Mouse (Mus musculus): Measurements from ENCODE around the gene Slc7a7.
A peak's percentile ranks its signal among the peaks of the same experiment; 100 is the strongest.

Slc7a7 gene

DNA sequence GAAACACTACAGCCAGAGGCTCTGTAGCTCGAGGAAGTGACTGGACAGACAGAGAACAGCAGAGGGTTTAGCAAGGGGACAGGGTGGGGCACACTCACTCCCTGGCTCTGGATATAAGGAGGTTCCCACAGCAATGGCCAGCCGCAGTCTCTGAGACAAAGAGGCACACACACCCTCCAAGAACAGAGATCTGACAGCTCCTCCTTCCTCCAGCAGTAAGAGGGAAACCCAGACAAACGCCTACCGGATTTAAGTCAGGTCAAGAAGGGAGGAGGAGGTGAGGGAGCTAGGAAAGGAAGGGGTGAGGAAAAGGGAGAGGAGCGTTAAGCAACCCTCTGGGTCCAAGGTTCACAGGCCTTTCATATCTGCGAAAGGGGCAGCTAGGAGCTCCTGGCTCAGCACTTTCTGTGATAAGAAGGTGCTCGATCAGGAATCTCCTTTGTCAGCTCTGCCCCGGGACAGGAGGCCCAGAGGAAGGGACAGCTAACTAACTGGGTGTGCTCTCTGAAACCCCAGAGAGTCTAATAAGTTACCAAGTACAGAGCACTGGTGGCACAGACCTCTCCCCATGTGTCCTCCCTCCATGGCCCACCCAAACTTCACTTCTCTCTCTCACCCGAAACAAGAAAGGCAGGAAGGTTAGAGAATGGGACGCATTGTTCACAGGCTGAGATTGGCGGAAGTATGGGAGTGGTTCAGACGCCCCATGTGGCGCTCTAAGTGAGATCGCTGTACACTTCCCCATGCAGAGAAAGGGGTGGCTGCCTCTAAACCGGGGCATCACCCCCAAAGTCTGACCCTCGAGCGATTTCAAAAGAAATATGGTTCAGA lies 7.4 kb downstream of the Slc7a7 start:
- DNase-seq, result peak; percentile 69

DNA sequence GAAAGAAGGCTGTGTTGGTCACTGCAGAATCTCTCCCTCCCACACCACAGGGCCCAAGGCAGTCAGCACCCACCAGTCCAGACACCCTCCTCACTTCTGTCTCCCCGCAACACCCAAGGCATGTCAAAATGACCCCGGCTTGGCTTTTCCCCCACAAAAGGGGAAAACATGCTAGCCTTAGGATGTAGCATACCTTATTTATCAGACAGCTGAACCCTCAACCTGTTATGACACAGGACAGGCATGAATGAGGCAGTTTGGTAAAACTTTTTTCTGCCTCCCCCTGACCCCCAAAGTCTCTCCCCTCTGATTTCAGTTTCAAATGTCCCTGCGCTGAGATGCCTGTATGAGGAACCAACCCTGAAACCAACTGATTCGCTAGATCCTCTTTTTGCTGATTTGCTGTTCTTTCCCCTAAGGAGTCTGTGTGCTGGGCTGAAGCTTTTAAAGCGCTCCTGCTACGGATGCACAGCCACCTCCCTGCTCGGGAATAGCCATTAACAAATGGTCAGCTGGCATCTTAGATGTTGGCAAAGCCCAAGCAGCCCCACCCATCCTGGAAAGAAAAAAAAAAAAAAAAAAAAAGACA lies 8.4 kb downstream of the Slc7a7 start:
- DNase-seq, result peak; percentile 42

DNA sequence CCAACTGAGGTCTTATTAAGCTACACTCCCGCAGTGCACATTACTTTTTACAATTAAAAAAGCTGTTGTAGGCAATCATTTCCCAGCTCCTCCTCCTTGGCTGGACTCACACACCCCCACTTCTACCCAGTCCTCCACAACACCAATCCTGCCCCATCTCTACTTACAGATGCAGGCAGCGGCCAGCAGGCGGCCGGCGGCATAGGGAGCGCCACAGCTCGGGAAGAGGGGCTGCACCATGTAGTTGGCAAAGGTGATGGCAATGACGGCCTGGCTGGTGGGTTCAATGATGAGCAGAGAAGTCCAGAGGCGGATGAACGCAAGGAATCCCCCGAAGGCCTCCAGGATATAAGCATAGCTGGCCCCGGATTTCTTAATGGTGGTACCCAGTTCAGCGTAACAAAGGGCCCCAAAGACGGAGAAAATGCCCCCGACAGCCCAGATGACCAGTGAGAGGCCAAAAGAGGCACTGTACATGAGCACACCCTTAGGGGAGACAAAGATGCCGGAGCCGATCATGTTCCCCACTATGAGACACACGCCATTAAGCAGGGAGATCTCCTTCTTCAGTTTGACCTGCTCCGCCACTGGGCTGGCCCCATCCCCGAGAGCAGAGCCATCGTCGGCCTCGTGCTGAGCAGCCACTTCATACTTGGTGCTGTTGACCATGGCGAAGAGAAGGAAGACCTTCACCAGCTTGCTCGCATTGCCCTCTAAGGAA lies 9.1 kb downstream of the Slc7a7 start:
- DNase-seq, result peak; percentile 22

DNA sequence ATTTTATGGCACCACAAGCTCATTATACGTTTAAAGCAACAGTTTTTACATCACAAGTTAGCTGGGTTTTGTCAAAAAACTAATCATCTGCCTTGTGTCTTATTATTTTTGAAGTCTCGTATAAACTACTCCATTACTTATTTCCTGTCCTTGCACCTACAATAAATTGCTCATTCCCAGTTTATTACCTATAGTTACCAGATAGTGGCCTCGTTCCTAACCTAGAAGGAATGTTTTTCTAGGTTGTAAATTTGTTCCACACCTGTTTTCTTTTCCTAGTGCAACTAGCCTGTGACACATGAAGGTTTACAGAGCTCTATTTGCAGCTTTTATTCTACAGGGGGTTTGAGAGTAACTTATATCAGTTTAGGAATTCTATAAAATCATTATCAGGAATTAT lies 15.9 kb downstream of the Slc7a7 start:
- no peak for DNase-seq

DNA sequence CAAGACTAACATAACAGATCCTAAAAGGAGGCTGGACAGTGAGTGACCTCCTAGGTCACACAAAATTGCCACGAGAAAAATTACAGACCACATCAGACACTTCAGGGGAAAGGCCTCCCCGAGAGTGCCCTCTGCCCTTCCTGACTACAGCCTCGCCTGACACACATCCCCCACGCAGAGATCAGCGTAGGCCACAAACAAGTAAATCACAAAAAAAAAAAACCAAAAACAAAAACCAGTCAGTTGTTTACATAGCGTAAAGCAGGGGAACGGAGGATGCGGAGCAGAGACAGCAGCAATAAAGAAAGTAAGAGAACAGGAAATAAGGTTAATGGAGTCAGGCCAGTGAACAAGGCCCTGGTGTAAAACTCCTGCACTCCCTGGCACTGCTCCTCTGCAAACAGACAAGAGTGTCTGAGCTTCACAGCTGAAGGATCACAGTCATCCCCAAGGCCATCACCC lies 18.6 kb downstream of the Slc7a7 start:
- no peak for DNase-seq

DNA sequence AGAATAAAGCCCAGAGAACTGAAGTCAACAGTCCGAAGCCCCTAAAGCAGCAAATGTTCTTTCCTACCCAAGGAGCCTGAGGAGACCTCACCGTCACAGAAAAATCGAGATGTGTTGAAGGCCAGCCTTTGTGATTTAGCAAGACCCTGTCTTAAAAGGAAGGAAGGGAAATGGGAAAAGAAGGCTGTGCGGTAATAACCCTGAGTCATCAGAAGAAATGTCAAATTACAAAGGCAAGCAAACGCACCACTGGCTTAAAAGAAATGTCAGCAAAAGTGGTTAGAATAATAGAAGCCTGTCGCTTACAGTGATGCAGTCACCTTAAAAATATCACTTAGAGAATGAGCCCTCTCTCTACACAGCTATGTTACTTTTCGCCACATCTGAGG lies 19.1 kb downstream of the Slc7a7 start:
- DNase-seq, result no peak

DNA sequence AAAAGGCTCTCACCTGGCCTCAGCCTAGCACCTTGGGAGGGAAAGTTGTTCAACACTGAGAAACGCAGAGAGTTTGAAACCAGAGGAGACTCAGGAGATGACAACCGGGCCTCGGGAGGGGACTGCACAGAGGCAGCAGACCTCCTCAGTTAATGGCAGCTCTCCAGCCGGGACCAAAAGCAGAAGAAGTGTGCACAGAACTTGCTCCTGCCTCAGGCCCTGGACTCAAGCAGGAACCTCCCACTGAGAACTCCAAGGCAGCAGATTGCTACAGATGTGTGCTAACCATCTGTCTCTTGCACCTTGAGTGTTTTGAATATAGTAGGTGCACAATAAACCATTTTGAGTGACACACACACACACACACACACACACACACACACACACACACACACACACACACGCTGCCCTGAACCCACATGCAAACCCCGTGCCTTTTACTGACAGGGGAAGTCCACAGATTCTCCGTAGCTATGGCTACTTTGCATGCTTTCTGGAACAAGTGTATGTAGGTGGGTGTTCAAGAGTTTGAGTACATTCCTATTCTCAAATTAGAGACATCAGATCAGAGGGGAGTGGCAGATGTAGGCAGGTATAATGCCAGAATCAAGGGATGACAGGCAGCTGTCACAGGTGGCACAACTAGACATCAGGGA lies 19.6 kb downstream of the Slc7a7 start:
- DNase-seq, result no peak

DNA sequence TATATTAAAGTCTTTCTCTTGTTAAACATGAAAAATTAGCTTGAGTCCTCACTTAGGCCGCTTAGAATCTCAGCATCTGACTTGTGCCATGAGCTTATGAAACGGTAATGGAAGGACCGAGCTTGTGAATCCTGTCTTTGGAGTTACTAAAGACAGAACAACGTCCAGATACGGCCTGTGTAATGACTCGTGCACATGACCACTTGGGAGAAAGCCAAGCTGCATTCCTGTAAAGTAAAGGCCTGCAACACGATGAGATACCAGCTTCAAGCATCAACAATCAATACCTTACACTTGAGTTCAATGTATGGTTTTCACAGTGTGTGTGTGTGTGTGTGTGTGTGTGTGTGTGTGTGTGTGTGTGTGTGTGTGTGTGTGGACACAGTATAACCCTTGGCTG lies 20.9 kb downstream of the Slc7a7 start:
- DNase-seq, result no peak

DNA sequence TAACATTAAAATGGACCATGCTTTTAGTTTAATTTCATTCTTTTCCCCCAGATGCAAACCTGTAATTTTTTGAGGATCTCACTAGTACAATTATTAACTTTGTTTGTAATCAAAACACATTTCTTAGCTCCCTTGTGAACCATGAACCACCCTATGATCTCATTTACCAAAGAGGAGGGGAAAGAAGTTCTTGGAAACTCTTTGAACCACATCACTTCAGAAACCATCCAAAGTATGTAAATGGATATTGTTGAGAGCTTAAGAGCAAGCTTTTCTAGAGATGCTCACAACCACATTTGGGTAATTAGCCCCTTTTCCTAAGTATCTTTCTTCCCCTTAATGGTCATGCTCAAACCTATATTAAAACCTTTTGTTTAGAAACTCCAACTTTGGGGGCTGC lies 23.3 kb downstream of the Slc7a7 start:
- DNase-seq, result no peak

DNA sequence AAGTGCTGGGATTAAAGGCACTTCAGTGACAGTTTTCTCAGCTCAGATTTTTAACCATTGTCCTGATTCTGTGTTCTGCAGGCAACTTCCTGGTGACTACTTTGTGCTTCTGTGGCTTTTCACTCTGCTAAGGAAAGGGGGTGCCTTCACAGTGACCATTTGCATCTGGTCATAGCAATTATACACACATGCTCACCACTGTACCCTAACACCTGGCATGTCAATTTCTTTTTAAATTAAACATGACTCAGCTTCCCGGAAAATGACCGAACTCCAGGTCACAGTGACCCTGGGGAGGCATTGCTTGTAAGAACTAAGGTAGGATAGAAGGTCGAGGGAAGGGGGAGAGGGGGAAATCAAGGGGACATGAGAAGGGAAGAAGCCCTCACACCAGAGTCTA lies 23.8 kb downstream of the Slc7a7 start:
- no peak for DNase-seq

DNA sequence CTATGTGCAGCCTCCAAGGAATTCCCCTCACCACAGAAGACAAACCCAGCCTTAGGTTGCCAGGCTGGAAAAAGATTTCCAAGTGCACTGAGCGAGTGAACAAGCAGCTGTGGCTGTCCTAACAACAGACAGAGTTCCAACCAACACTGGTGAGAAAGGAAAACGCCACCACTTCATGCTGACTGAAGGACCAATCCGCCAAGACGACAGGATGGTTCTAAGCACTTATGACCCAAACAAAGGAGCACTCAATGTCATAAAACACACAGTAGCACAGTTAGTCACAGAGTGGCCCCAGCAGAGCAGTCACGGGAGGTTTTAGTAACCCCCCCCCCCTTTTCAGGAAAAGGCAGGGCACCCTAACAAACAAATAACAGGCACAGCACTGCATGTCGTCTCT lies 26.7 kb downstream of the Slc7a7 start:
- DNase-seq, result no peak

DNA sequence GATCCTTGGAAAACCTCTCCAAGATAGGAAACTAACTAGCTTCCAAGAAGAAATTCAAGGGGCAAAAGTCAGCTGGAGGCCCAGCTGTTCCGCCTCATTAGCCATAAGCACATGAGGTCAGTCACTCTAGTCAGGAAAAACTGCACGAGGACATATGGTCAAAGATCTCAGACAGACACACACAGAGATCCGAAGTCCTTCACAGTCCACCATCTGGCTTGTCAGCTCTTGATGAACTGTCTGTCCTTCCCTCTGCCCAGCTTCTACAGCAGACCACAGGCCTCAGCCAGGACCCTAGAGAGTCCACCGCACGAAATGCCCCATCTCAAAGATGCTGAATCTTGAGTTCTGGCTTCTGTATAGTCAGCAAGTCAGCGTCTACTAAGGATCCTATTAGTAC lies 30.0 kb downstream of the Slc7a7 start:
- DNase-seq, result no peak

DNA sequence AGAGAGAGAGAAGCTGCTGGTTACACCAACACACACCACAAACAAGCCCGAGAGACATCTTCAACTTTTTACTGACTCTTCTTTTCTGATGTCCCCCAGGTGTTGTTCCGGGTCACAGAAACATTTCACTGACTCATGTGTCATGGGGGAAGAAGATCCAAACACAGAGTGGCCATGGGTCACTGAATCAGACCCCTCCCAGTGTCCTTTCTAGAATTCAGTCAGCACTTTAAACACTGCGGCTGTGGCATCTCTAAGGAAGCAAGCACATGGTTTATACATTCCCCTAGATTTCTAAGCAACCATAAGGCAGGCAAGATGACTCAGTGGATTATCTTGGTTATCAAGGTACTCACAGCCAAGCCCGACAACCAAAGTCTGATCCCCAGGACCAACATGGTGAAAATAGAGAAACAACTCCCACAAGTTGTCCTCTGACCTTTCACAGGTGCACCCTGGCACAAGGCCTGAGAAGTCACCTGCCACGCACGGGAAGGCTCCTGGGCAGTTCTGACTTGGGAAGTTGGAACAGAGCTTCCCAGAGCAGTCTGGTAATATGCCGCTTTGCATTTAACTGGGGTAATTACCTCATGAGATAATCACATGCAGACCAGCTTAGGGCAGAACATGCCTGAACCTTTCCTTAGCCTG lies 31.5 kb downstream of the Slc7a7 start:
- DNase-seq, result no peak

DNA sequence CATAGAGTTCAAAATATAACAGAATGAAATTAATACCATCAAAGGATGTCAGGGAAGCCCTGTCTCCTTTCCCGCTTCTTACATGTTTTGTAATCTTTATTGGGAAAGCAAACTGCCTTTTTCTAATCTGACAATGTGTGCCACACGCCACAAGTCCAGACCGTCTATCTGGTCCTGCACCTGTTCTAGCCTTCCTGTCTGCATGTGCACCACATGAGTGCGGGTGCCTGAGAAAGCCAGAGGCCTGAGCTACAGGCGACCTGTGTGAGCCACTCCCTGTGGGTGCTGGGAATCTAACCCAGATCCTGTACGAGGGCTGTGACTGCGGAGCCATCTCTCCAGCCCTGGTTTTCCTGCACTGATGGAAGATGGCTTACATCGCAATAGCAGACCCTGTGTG lies 33.2 kb downstream of the Slc7a7 start:
- no peak for DNase-seq

DNA sequence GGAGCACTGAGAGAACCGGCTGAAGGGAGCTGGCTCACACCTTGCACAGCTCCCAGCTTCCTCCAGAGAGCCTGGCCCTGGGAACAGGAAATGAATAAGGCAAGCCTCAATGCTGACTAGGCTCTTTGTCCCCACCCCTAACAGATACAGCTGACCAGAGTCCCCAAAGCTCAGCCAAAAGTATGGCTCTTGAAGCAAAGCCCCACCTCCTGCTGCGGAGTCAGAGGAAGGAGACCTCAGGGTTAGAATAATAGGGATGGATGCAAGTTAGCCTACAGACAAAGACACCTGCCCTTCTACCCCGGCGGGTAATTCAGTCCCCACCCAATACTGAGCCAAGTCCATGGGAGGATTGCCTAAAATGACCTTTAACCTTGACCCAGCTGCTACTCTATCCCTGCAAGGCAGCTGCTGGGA lies 34.2 kb downstream of the Slc7a7 start:
- DNase-seq, result no peak

DNA sequence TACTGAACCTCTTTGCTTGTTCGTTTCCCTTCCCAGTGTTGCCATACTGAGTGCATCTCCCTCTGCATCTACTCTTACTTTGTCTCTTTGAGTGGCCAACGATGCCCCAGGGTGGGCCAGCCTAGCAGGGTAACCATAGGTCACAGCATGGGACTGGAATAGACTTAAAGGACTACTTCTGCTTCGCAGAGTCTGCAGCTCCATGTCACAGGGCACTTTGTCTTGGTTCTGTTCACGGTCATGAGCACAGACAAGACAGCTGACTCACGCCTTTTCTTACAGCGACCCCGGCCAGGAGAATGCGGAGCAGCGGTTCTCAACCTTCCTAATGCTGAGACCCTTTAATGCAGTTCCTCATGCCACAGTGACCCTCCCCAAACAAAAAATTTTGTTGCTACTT lies 34.9 kb downstream of the Slc7a7 start:
- no peak for DNase-seq

DNA sequence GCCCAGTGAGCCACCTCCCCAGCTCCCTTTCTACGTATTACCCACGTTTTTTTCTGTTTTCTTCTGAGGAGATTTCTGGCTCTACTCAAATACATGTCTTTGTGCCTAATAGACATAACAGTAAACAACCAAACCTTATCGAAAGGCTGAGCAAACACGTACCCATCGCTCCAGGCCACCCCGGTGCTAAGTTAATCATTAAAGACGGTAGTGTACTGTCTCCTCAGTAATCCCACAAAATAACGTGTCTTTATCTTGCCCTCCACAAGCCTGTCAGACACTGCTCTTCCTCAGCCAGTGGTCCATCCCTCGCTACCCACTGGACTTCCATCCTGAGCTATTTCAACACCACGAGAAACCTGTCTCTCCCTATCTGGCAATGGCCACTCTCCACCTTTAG lies 35.8 kb downstream of the Slc7a7 start:
- no peak for DNase-seq

DNA sequence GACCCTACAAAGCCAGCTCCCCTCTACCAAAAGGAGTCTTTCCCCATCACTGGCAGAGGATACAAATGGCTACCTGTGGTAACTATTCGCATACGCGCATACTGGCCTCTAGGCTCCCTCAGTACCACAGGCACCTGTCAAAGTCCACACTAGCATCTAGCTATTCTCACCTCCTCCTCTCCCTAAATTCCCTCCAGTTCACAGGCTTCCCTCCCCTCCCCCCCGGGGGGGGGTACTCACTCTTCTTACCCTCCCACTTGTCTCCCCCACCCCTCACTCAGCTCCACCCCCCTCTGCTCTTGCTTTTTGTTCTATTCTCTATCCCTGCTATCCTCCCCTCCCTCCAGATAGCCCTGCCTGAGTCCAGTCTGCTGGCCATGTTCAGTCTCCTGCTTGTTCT lies 37.0 kb downstream of the Slc7a7 start:
- no peak for DNase-seq

DNA sequence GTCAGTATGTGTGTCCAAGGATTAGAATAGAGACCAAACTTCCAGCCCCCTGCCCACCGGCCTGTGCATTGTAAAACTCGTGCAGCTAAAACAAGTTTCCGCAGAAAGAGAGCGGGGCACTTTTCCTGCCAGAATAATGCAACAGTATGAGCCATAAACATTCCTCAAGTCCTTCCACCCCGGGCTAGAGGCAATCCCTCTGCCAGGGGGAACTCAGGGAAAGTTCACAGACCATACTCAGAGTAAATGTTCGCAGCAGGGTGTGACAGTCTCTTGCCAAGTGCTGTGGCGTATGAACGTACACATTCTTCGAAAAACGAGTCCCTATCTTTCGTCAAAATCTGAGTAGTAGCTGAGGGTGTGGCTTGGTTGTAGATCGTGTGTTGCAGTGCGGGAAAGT lies 38.0 kb downstream of the Slc7a7 start:
- no peak for DNase-seq

DNA sequence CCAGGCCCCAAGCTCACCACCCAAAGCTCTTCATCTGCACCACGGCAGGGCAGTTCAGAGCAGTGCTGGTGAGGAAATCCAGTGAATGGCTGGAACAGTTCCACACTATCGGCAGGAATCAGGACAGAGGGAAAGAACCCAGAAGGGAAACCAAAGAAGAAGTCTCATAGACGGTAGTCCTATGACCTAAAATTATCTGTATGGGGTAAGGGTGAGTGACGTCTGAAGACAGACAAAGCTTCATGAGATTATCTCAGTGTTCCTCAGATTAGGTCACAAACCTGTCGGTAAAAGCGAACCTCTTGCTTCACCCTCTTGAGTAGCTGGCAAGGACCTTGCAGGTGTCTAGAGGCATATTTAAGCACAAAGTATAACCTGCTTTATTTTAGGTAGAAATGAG lies 40.4 kb downstream of the Slc7a7 start:
- DNase-seq, result no peak

DNA sequence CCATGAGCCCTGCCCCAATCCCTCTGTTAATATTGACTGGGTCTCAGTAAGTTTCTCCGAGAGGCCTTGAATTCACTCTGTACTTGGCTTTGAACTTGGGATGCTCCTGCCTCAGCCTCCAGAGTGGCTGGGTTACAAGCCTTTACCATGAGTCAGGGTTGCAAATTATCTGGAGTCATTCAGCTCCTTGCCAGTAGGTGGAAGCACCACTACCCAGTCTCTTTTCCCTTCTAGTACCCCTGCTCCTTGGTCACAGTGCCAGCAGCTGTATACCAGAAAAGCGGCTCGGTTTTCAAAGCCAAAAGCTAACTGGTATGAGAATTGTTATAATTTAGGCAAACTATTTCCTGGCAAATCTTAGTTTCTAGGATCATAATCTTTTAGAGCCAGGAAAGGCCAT lies 41.7 kb downstream of the Slc7a7 start:
- DNase-seq, result peak; percentile 70

DNA sequence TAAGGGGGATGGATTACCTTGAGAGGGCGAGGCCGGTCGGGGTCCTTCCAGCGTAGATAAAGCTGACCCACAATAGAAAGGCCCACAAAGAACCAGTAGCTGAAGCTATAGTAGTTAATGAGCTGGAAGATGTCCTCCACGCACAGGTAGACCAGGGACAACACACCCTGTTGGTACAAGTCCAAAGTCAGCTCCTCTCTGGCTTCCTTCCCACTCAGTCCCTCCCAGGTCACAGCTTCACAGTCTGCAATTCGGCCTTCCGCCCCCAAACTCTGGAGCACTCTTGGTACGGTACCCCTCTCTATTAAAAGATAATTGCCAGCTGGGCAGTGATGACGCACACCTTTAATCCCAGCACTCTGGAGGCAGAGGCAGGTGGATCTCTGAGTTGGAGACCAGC lies 44.7 kb downstream of the Slc7a7 start:
- DNase-seq, result no peak

DNA sequence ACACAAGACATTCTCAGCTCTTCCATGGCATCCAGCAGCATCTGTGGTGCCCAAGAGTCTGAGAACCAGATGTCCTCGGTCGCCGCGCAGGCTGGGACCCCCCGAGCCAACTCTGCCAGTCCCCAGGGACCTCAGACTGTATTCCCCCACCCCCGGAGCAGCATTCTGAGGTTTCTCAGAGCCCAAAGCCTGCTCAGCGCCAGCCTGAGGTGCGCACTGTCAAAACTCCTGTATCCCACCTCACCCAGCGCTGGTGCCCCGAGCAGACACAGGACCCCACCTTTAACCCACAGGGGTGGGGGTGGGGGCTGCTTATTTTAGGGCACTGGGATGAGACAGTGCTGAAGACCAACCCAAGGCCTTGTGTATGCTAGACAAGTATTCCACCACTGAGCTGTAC lies 46.1 kb downstream of the Slc7a7 start:
- no peak for DNase-seq
